Mouse (Mus musculus) intestine, embryonic 16.5 days (tissue): ENCODE measurements around the gene Ankrd31. TPM values are rescaled to one million over a fixed set of nuclear protein-coding genes. Genes with fewer than 3 reads are reported as not detected.

Experiments used
- ATAC-seq: fragments of 200-750 bp; cut with Nextera tagmentation; 2 replicates; pipeline ENCODE4 v1.8.0; 2017; ENCODE audit warnings: moderate TSS enrichment, moderate library complexity
- H3K27ac ChIP-seq: fragments of 300-500 bp; sonication (generic); 2 replicates; pipeline ENCODE4 v1.5.1; 2014; ENCODE audit warnings: mild to moderate bottlenecking, low read length
- H3K27me3 ChIP-seq: fragments of 300-500 bp; sonication (generic); replicated peaks from 2 replicates; pipeline ENCODE4 v1.6.1; 2014; ENCODE audit warnings: low read length, control low read depth, mixed read lengths; ENCODE audit not compliant: control insufficient read depth, insufficient read depth
- H3K36me3 ChIP-seq: fragments of 300-500 bp; sonication (generic); 2 replicates; pipeline ENCODE4 v1.6.1; 2014; ENCODE audit warnings: low read length, control low read depth; ENCODE audit not compliant: control insufficient read depth, insufficient read depth
- H3K4me1 ChIP-seq: fragments of 300-500 bp; sonication (generic); 2 replicates; pipeline ENCODE4 v1.6.1; 2014; ENCODE audit warnings: low read length, control low read depth, mixed read lengths; ENCODE audit not compliant: control insufficient read depth, insufficient read depth
- H3K4me2 ChIP-seq: fragments of 300-500 bp; sonication (generic); 2 replicates; pipeline ENCODE4 v1.6.1; 2014; ENCODE audit warnings: low read depth, low read length, control low read depth
- H3K4me3 ChIP-seq: fragments of 300-500 bp; sonication (generic); 2 replicates; pipeline ENCODE4 v1.5.1; 2014; ENCODE audit warnings: mild to moderate bottlenecking, low read length
- H3K9ac ChIP-seq: fragments of 300-500 bp; sonication (generic); 2 replicates; pipeline ENCODE4 v1.6.1; 2014; ENCODE audit warnings: low read depth, low read length
- H3K9me3 ChIP-seq: fragments of 300-500 bp; sonication (generic); 2 replicates; pipeline ENCODE4 v1.6.1; 2016; ENCODE audit warnings: low read length, control low read depth; ENCODE audit not compliant: control insufficient read depth
- WGBS: fragments of 180-500 bp; shearing (Covaris S2); extraction: QIAGEN DNeasy Blood & Tissue Kit; methylation state at CpG from one replicate; pipeline ENCODE4 v1.1.7; 2014; 5-methylcytosine and 5-hydroxymethylcytosine counted together
- polyA plus RNA-seq: library from polyadenylated mRNA; unstranded; fragments of >200 nt; fragmentation: Nextera tagmentation; extraction: Ambion mirVana; gene quantifications from 2 replicates; pipeline ENCODE4 v1.2.1, GENCODE M21; 2015

The Ankrd31 gene
- polyA plus RNA-seq, 1 experiment from 2014 or later, result 0.02 TPM

- Histone ChIP-seq H3K4me2 (no peak overlapping the region), H3K27ac (no peak overlapping the region), H3K9ac (no peak overlapping the region), H3K9me3 (no peaks in the 10 kb centered on the region), H3K4me3 (no peak overlapping the region), H3K36me3 (no peaks in the 10 kb centered on the region), H3K27me3 (no peaks in the 10 kb centered on the region), H3K4me1 (no peaks in the 10 kb centered on the region)
- WGBS, result 85% methylated on average over 7 of the region's 7 CpGs
- ATAC-seq, result no peak
Measured at GRCm38 (mm10) chr13:96947722-96948121, 199.7 kb downstream of the Ankrd31 start.

- H3K4me1 ChIP-seq, result no peaks in the 10 kb centered on the region
- no peak for ATAC-seq
- no peak overlapping the region for H3K27ac ChIP-seq
- no peak overlapping the region for H3K4me2 ChIP-seq
- no peaks in the 10 kb centered on the region for H3K36me3 ChIP-seq
- H3K9me3 ChIP-seq, result no peaks in the 10 kb centered on the region
- H3K4me3 ChIP-seq, result no peak overlapping the region
- H3K9ac ChIP-seq, result no peak overlapping the region
- 36% methylated on average over 2 of the region's 2 CpGs for WGBS
- no peaks in the 10 kb centered on the region for H3K27me3 ChIP-seq
Measured at GRCm38 (mm10) chr13:96951880-96952279, 203.8 kb downstream of the Ankrd31 start.

GRCm38 (mm10) chr13:96956466-96956865, 208.4 kb downstream of the Ankrd31 start:
- WGBS, result 87% methylated on average over 6 of the region's 6 CpGs

More at GRCm38 (mm10) chr13:96956466-96956865, 208.4 kb downstream of the Ankrd31 start:
- Histone ChIP-seq H3K9me3 (no peaks in the 10 kb centered on the region), H3K27ac (no peak overlapping the region), H3K27me3 (no peaks in the 10 kb centered on the region), H3K9ac (no peak overlapping the region), H3K36me3 (no peaks in the 10 kb centered on the region), H3K4me3 (no peak overlapping the region), H3K4me1 (no peaks in the 10 kb centered on the region), H3K4me2 (no peak overlapping the region)
- ATAC-seq, result no peak

Other genes with a start within 250 kb of the Ankrd31 start
- 8.0 and 8.3 TPM in 2 replicates for gene Polk, start 205.7 kb upstream of the Ankrd31 start, polyA plus RNA-seq
- gene Col4a3bp, start 205.7 kb upstream of the Ankrd31 start, polyA plus RNA-seq, result 10.2 and 10.7 TPM in 2 replicates
- 86.6 and 87.7 TPM in 2 replicates for gene Hmgcr, start 77.3 kb upstream of the Ankrd31 start, polyA plus RNA-seq
- 5.9 and 9.1 TPM in 2 replicates for gene Gcnt4, start 176.4 kb downstream of the Ankrd31 start, polyA plus RNA-seq